Mouse (Mus musculus) myocyte (in vitro differentiated cells): ENCODE results near the gene Zfp275.

ENCODE experiments used
- CEBPB ChIP-seq: IDR thresholded peaks from 2 replicates; pipeline ENCODE4 v1.6.1; 2011; ENCODE audit warnings: mild to moderate bottlenecking, moderate library complexity; ENCODE audit not compliant: poor library complexity, insufficient read depth, severe bottlenecking
- E2F4 ChIP-seq: IDR thresholded peaks from one replicate; pipeline ENCODE4 v1.6.1; 2011; ENCODE audit warnings: mild to moderate bottlenecking, control low read depth, moderate library complexity; ENCODE audit not compliant: insufficient read depth
- MAX ChIP-seq: IDR thresholded peaks from one replicate; pipeline ENCODE4 v1.6.1; 2011; ENCODE audit warnings: low read depth, mild to moderate bottlenecking, control low read depth
- MYOG ChIP-seq, 3 experiments: IDR thresholded peaks; one replicate each; pipeline ENCODE4 v1.6.1; 2011; ENCODE audit warnings: control low read depth in 2 of 3, low read depth in 2 of 3, mild to moderate bottlenecking in 2 of 3; ENCODE audit not compliant: insufficient read length in 2 of 3, control insufficient read depth in 1 of 3, insufficient read depth in 1 of 3
- POLR2A ChIP-seq: IDR thresholded peaks from one replicate; pipeline ENCODE4 v1.6.1; 2011; ENCODE audit warnings: low read depth, mild to moderate bottlenecking, control low read depth, moderate library complexity; ENCODE audit not compliant: insufficient read length
- REST ChIP-seq: IDR thresholded peaks from one replicate; pipeline ENCODE4 v1.6.1; 2011; ENCODE audit warnings: mild to moderate bottlenecking, control low read depth, moderate library complexity; ENCODE audit not compliant: insufficient read depth, insufficient read length
- SRF ChIP-seq: IDR thresholded peaks from one replicate; pipeline ENCODE4 v1.6.1; 2011; ENCODE audit warnings: low read depth; ENCODE audit not compliant: control insufficient read depth, insufficient read length
- TCF12 ChIP-seq: IDR thresholded peaks from one replicate; pipeline ENCODE4 v1.6.1; 2011; ENCODE audit warnings: mild to moderate bottlenecking, control low read depth; ENCODE audit not compliant: poor library complexity, insufficient read depth, severe bottlenecking
- TCF3 ChIP-seq: IDR thresholded peaks from one replicate; pipeline ENCODE4 v1.6.1; 2011; ENCODE audit warnings: low read depth, control low read depth; ENCODE audit not compliant: insufficient read length
- USF1 ChIP-seq: IDR thresholded peaks from one replicate; pipeline ENCODE4 v1.6.1; 2011; ENCODE audit warnings: low read depth, mild to moderate bottlenecking, control low read depth, moderate library complexity

GRCm38 (mm10) chrX:73400951-73401350 is 58.5 kb downstream of the Zfp275 start:
- TF ChIP-seq POLR2A (no peak), MYOG (IDR thresholded peaks at IDR 0.05; ENCODE audit: control insufficient read depth in 1 of 3, insufficient read depth in 1 of 3, insufficient read length in 2 of 3, low read depth in 2 of 3) (no peak), USF1 (no peak), SRF (no peak), TCF12 (no peak), CEBPB (no peak), TCF3 (no peak), E2F4 (no peak), MAX (no peak), REST (no peak)
